Mouse (Mus musculus) heart, adult 10 weeks (tissue): Measurements from ENCODE around the gene Fyb. TPM values are rescaled to one million over a fixed set of nuclear protein-coding genes. Genes with fewer than 3 reads are reported as not detected.

Source experiments
- polyA plus RNA-seq: library from polyadenylated mRNA; stranded (reverse); fragments of 350-450 nt; fragmentation: Illumina TruSeq; extraction: RNeasy Lipid Tissue Mini Kit (QIAGEN cat#74804); gene quantifications from one replicate; pipeline ENCODE4 v1.2.3, GENCODE M21; 2014; ENCODE audit warnings: low read depth, low replicate concordance

Fyb gene
- polyA plus RNA-seq, result 4.1 TPM

DNA sequence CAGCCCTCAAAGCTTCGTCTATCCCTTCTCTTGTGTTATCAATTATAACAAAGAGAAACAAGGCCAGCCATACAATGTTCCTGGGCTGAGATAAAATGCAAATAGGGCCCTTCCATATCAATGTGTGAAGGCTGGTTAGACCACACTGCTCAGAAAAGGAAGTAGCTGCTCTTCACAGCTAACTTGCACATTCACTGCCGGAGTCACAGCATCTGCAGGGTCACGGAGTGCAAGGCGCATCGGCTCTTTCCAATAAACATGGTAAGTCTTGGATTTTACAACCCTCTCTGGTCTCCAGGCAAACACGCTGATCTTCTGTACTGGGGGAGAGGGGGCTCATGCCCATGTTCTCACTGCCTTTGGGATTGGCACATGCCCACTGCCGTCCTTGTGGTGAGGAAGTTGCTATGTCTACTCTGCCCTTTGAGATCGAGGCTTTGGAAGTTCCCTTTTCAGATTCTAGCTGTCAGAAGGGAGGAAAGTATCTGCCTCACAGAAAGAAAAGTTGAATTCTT, at the start of gene Fyb:
Gene Fyb, plus strand, starts transcription at position 201 of the 515 bp plus-strand sequence.

DNA sequence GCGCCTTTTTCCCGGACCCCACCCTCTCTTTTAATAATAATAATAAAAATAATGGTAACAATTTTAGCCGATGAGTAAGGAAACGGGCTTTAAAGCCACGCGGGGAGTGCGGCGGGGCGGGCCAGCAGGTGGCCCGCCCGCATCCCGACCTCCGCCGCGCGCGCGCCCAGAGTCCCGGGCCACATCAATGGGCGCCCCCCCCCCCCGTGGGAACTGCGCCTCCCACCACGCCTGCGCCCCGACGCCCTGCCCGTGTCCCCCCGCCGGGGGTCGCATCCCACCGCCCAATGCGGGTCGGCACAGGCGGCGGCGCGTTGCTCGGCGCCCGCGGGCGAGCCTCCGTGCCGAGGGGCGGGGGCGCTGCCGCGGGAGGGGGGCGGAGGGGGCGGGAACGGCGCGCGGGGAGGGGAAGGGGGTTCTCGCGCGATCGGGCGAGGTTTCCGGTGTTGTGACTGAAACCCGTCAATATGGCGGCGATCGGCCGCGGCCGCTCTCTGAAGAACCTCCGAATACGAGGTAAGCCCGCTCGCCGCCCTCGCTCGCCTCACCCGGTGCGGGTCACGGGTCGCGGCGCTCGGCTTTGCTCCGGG, 185.4 kb downstream of the Fyb start, which contains the start of gene Rictor:
Gene Rictor, plus strand, starts transcription at position 444 of the 590 bp plus-strand sequence.

Other genes with a start within 250 kb of the Fyb start
- 25.7 TPM for gene Dab2, start 223.1 kb upstream of the Fyb start, polyA plus RNA-seq
- 0.29 TPM for gene C9, start 77.5 kb upstream of the Fyb start, polyA plus RNA-seq
- 7.1 TPM for gene Rictor, start 185.5 kb downstream of the Fyb start, polyA plus RNA-seq